Mouse (Mus musculus) bone marrow, adult 2 months (tissue): ENCODE measurements around the gene Clcn6. TPM values are rescaled to one million over a fixed set of nuclear protein-coding genes. Genes with fewer than 3 reads are reported as not detected.
A peak's percentile ranks its signal among the peaks of the same experiment; 100 is the strongest.

Experiments used
- H3K27ac ChIP-seq: fragments of 200-500 bp; 2 replicates; pipeline ENCODE4 v1.5.1; 2012; ENCODE audit warnings: low read depth, mild to moderate bottlenecking, control low read depth, inconsistent platforms, low read length; ENCODE audit not compliant: control insufficient read depth, poor library complexity, insufficient read depth
- H3K4me1 ChIP-seq: fragments of 200-500 bp; 2 replicates; pipeline ENCODE4 v1.6.1; 2011; ENCODE audit warnings: low read length; ENCODE audit not compliant: control insufficient read depth, insufficient read depth
- H3K4me3 ChIP-seq: fragments of 200-500 bp; replicated peaks from 2 replicates; pipeline ENCODE3; 2011; ENCODE audit warnings: mild to moderate bottlenecking, low read depth, low read length, control low read depth; ENCODE audit not compliant: control insufficient read depth
- CTCF ChIP-seq: fragments of 200-500 bp; IDR thresholded peaks from 2 replicates; pipeline ENCODE4 v1.5.1; 2011; ENCODE audit warnings: low read length, control low read depth; ENCODE audit not compliant: control insufficient read depth, insufficient read depth
- POLR2A ChIP-seq: fragments of 200-500 bp; IDR thresholded peaks from 2 replicates; pipeline ENCODE4 v1.6.1; 2011; ENCODE audit warnings: low read depth, mild to moderate bottlenecking, control low read depth, low read length, borderline replicate concordance; ENCODE audit not compliant: control insufficient read depth
- WGBS: fragments of 180-500 bp; shearing (Covaris S2); methylation state at CpG from one replicate; pipeline ENCODE4 v1.1.7; 2018; 5-methylcytosine and 5-hydroxymethylcytosine counted together
- polyA plus RNA-seq: library from polyadenylated mRNA; stranded (reverse); fragments of >200 nt; gene quantifications from 2 replicates; pipeline ENCODE4 v1.2.4, GENCODE M21; 2011; ENCODE audit warnings: low replicate concordance; ENCODE audit not compliant: missing spikeins, insufficient read depth, insufficient read length

Gene Clcn6
- polyA plus RNA-seq, 1 experiment = 6.8 TPM

DNA sequence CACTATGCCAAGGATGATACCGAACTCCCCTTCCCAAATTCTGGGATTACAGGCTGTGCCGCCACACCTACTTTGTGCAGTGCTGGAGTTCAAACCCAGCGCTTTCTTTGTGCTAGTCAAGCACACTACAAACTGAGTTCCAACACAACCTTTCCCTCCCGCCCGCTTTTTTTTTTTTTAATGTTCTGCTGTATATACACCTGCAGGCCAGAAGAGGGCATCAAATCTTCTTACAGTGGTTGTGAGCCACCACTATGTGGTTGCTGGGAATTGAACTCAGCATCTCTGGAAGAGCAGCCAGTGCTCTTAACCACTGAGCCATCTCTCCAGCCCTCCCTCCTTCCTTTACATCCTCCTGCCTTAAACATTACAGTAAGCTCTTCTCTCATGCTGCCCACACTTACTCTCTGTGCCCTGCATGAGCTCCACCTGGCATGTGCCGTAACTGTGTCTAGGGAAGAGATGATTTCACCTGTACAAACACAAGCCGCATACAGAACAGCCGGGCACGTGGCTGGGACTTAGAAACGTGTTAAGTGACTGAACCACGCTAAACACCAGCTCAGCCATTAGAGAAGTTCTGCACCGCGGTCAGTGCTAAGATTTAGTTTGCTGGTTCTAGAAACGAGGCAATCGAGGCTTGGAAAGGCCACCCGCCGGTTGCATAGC lies 36.0 kb upstream of the Clcn6 start:
- TF ChIP-seq POLR2A (no peak), CTCF (no peak)
- WGBS = 36% methylated on average over 17 of the region's 17 CpGs
- Histone ChIP-seq H3K4me1 (no peaks in the 10 kb centered on the region), H3K4me3 (peak overlapping the region; percentile 57), H3K27ac (no peak overlapping the region)

DNA sequence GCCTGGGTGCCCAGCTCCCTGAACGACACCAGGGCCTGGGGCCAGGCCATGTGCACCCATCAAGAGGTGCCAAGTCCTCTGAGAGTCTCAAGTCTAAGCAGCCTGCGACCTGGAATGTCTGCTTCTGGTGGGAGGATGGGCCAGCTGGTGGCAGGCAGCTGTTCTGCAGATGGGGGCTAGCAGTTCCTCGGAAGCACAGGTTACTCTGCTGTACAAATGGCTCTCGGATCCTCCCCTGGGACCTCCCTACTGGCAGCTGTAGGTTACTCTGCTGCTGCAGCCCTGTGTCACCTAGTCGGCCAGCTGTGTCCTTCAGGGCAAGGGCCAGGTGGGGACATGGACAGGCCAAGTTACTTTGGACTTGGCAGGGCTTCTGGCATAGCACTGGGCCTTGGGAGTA lies 32.9 kb upstream of the Clcn6 start:
- H3K4me1 ChIP-seq = no peaks in the 10 kb centered on the region
- H3K27ac ChIP-seq = no peak overlapping the region
- H3K4me3 ChIP-seq = no peak overlapping the region
- 65% methylated on average over 5 of the region's 5 CpGs for WGBS
- TF ChIP-seq CTCF = no peak
- no peak for TF ChIP-seq POLR2A

DNA sequence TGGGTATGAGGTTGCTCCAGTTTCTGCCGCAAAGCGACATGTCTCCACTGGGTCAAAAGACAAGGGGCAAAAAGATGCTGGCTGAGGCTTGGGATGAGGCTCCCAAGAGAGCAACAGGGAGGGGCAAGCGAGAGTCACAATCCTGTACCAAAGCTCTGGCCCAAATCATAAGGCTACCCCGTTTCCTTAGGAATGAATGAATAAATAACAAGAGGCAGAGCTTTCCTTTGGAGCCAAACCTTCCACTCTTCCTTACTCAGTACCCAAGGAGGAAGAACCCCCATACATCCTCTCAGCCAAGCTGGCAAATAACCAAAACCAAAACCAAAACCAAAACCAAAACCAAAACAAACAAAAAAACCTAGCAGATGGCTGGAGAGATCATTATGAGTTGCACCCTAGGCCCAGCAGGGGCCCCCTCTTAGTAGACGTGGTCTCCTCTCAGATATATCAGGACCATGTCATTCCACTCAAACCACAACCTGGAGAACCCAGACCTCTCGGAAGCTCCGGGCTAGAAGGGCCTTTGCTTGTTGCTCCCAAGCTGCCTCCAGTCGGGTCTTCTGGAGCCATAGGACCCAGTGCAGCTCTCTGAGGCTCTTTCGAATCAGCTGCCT lies 31.1 kb upstream of the Clcn6 start:
- Histone ChIP-seq H3K4me1 (no peaks in the 10 kb centered on the region), H3K27ac (0 out of 2 replicates have a peak overlapping the region, but pooled peaks have one; percentile 6), H3K4me3 (no peak overlapping the region)
- WGBS = 54% methylated on average over 9 of the region's 9 CpGs
- TF ChIP-seq POLR2A (no peak), CTCF (no peak)

DNA sequence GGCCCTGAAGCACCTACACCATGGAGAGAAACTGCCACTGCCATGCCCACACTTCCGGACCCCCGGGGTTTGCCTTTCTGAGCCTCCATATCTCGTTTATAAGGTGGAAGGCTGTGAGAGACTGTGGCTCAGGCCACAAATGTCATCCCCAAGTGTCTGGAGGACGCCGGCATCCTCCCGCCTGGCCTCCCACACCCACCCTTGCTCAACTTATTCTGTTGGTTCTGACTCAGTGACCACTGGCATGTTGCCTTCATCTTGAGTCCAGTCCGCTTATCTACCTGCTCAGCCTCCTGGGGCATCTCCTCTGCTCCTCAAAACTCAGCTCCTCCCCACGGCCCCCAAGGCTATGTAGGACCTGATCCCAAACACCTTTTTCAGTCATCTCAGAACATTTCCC lies 28.7 kb upstream of the Clcn6 start:
- WGBS = 88% methylated on average over 8 of the region's 8 CpGs
- Histone ChIP-seq H3K4me1 (no peaks in the 10 kb centered on the region), H3K4me3 (no peak overlapping the region), H3K27ac (no peak overlapping the region)
- TF ChIP-seq POLR2A (no peak), CTCF (no peak)

DNA sequence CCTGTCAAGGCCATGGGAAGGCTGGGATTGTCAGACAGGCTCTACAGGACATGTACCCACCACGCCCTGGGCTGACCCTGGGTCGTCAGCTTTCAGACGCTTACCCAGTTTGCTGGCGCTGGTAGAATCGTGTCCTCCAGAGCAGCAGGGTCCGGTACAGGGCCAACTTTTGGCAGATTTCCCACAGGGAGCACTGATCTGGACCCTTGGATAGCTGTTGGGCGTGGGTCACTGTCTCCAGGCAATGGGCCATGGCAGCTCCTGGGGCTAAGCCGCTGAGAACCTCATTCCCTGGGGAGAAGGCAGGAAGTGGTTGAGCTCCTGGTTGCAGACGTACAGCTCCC lies 27.8 kb upstream of the Clcn6 start:
- TF ChIP-seq CTCF (no peak), POLR2A (no peak)
- Histone ChIP-seq H3K4me3 (no peak overlapping the region), H3K27ac (no peak overlapping the region), H3K4me1 (no peaks in the 10 kb centered on the region)
- WGBS = 73% methylated on average over 9 of the region's 9 CpGs

DNA sequence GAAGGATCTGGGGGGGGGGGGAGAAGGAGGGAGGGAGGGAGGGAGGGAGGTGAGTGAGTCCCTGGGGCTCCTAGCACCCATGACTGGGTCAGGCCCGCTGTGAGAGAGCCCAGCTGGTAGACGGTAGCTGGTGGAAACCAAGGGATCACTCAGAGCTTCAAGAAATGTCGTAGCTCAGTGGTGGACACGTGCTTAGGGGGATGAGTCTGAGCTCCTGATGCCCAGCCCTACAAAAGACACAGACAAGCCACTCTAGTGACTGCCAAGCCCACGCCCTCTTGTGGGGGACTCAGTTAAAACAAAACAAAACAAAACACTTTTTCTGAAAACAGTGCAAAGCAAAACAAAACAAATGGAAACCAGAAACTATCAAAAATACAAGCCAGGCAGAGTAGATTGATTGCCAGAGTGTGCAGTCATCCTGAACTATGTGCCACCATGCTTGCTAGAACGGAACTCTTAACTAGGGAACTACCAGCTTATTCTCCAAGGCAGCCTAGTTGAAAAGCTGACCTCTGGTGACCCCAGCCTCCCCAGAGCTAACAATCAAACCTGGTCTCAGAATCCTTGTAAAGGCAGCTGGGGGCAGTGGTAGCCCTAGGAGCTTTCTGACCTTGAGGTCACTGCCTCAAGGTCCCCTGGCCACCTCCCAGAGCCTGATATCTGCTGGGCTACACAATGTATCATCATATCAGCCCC lies 27.2 kb upstream of the Clcn6 start:
- Histone ChIP-seq H3K27ac (no peak overlapping the region), H3K4me3 (no peak overlapping the region), H3K4me1 (no peaks in the 10 kb centered on the region)
- TF ChIP-seq POLR2A (no peak), CTCF (no peak)
- 63% methylated on average over 6 of the region's 6 CpGs for WGBS

DNA sequence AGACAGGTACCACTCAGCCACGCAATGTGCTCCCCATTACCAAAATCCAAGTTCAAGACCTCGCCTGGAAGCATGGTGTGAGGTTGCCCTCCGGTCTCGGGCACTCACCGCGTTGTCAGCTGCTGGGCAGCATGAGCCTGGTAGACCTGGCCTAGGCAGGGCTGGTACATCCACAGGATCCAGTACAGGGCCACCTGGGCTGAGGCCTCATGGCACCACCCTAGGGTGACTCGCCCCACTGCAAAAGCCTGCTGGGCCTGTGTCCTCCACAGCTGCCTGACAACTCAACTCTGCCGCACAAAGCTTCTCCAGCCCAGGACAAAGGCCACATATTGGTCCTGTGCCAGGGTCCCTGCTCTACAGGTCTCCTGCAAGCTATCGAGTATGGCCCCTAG lies 22.5 kb upstream of the Clcn6 start:
- 89% methylated on average over 9 of the region's 9 CpGs for WGBS

More for the DNA sequence above, 22.5 kb upstream of the Clcn6 start:
- TF ChIP-seq POLR2A (no peak), CTCF (no peak)
- Histone ChIP-seq H3K4me3 (no peak overlapping the region), H3K4me1 (no peaks in the 10 kb centered on the region), H3K27ac (no peak overlapping the region)
